Mouse (Mus musculus) cerebellum, adult 2 months (tissue): Measurements from ENCODE around the gene Atpaf2.

Experiments used
- CTCF ChIP-seq: fragments of 200-500 bp; IDR thresholded peaks from 2 replicates; pipeline ENCODE4 v1.5.1; 2011; ENCODE audit warnings: low read depth, mild to moderate bottlenecking, control low read depth, low read length, moderate library complexity, borderline replicate concordance; ENCODE audit not compliant: insufficient read depth
- POLR2A ChIP-seq: fragments of 200-500 bp; IDR thresholded peaks from 2 replicates; pipeline ENCODE4 v1.6.1; 2011; ENCODE audit warnings: low read length, control low read depth, borderline replicate concordance; ENCODE audit not compliant: insufficient read depth

DNA sequence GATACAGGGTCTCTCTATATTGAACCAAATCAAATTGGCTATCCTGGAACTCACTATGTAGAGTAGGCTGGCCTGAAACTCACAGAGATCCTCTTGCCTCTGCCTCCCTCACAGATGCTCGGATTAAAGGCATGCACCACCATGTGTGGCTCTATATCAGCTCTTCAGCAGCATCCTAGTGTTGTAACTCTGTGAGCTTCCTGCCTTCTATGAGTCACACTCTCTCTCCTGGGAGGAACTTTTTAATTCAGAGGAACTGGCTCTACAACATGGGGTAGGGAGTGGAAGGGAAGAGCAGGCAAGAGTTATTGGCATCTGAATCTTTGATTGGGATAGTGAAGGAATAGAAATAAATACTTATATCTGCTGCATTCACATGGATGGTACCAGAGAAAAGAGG lies 61.1 kb downstream of the Atpaf2 start:
- TF ChIP-seq CTCF, result no peak
- no peak for TF ChIP-seq POLR2A
